Mouse (Mus musculus) mesoderm, embryonic 11.5 days (tissue): ENCODE data around the gene Plcz1.

ENCODE experiments used
- DNase-seq: peaks from one replicate; pipeline ENCODE4 v3.0.0-alpha.2; 2012; ENCODE audit warnings: low read depth, low spot score

Gene Plcz1

DNA sequence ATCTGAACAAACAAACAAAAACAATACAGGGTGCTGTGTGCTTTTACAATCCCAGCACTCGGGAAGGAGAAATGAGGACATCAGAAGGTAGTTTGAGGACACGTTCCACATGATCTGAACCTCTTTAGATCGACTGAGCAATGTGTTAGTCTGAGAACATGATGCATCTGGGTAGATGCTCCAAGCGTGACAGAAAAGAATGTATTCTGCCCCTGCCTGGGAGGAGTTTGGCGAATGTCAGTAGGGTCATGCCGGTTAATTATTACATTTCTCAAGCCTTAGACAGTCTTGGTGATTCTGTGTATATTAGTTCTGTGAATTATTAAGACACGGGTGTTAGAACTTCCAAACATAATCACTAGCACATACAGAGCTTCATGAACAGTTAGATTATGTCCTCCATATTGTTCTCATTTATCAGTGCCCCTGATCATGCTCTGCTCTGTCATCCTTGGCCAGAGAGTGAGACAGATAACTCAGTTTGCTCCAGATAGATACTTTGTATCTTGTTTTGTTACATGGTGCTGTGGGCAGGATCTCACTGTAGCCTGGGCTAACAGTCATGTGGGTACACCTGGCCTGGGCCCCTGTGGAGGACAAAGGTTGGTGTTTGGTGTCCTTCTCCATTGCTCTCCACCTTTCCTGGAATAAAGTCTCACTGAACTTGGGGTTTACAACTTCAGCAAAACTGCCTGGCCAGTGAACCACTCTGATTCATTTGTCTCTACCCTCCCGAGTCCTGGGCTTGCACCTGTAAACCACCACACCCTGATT lies 94.0 kb downstream of the Plcz1 start:
- DNase-seq, result no peak
